Mouse (Mus musculus): ENCODE results near the gene Muc2.
"Not testable (repeated sequence)": the region's sequence is repeated elsewhere in the genome, so short reads cannot be mapped to it uniquely, and the experiment has no call there.

Gene Muc2

DNA sequence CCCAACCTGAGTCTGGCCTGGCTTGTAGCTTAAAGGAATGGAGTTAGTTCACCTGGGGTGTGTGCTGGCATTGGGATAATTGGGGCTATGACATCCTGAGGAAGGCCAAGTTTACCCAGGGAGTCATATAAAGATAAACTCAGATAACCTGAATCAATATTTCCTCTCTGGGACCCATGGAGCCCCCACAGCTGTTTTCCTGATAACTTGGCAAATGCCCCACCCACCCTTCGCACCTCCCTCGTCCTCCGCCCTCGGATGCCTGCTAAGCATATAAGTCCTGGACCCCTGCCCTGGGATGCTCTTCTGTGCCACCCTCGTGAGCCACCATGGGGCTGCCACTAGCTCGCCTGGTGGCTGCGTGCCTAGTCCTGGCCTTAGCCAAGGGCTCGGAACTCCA lies at the start of gene Muc2:
Muc2 (plus strand) TSS at position 301 of the 400 bp plus-strand sequence.
- DNase-seq: no peak

DNA sequence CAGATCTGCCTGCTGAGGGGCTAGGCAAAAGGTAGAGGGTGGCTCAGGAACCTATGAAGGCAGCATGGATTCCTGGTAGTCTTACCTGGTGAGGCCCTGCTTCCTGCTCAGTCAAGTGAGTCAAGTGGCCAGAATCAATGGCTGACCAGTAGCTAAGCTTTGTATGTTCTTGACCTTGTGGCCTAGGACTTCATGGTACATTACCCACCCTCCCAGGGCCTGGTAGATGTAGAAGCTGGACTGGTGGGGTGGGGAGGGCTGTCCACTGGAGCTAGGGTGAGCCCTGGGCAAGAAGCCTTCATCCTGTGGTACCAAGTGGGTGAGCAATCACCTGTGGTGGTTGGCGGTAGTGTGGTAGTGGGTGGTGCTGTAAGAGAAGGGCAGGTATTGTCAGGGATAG lies 47.8 kb upstream of the Muc2 start:
- no peak for DNase-seq

DNA sequence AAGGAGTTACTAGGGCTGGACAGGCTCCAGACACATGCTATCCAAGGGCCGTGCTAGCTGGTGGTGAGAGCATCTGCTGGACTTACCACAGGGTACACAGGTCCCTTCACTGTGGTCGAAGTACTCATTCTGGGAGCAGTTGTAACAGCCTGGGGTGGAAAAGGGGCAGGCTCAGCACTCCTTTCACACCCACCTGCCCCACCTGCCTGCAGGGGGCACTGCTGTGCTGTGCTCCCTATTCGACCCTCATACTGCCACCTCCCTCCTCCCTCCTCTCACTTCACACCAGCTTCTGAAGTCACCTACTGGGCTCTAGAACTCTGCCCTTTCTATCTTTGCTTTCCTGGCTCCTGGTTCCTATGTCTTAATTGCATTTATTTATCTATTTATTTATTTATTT lies 47.0 kb upstream of the Muc2 start:
- DNase-seq: peak in 1 of 2 experiments; percentile 16

DNA sequence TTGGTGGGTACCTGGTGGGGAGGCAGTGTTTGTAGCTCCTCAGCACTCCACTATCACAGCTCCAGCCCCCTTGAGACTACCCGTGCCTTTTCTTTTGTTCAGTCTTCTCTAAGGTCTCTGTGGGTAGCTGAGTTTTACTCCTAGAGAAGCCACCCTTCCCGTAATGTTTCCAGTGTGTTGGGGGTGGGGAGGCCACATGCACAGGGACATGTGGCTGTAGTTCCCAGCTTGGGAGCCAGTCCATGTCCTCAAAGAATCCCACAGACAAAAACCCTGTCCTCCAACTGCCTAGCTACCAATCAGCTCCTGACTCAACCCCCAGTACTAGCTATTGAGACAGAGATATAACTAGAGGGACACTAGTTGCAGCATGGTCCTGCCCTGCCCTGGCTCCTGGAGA lies 43.1 kb upstream of the Muc2 start:
- no peak for DNase-seq

DNA sequence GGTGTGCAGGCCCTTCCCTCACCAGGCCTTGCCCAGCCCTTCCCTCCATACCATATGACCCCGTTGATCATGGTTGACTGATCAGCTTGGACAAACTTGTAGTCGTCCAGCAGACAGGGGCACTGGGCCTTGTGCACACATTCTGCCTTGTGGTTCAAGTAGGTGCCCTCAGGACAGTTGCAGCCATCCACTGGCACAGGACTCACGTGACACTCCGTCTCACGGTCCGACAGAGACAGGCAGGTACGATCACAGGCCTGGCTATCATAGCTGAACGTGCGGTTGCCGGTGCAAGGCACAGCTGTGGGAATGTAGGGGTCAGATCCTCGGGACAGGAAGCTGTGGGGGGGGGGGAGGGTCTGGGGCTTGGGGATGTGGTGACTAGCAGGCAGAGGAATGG lies 42.3 kb upstream of the Muc2 start:
- no peak for DNase-seq

DNA sequence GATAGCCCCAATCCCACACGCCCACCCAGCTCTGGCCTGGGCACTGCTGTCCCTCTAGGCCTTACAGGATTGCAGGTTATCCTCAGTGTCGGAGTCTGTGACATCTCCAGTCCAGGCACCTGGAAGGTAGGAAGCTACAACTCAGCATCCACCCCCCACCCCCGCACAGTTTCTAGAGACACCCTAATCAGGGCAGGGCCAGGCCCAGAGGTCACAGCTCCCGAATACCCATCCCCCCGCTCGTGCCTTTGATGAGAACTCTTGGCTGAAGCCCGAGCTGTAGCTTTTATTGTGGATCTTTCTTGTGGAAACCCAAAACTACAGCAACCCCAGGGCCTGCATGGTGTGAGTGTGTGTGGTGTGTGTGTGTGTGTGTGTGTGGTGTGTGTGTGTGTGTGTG lies 37.9 kb upstream of the Muc2 start:
- no peak for DNase-seq

DNA sequence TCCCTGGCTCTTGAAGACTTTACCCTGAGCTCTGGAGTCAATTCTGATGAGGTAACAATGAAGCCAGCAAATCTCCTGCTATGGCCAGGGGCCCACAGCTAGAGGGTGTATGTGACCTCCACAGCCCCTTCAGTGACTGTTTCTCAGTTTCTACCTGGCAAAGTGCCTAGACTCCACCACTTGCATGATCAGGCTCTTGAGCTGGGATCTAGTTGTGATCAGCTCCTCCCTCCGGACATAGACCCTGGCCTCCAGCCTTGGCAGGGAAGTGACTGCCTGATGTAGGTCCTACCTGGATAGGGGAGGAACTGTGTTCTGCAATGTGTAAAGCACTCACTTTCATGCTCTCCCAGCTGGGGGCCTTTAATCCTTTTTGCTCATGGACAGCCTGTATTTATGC lies 29.8 kb upstream of the Muc2 start:
- DNase-seq: no peak

DNA sequence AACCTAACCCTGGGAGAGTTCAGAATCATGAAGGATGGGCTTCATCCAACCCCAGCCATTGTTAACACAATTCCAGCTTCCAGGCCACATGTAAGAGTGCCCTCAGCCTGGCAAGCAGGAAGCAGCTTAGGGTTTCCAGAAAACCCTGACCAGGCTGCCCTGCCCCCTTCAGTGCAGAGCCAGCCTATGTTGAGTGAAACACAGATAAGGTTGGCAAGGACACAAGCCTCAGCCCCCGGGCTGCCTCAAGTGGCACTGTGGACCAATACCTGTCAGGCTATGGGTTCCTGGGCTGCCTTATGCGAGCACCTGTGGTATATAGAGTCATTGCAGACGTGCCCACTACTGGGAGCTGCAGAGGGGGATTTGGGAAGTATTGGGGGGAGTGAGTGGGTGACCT lies 28.7 kb upstream of the Muc2 start:
- no peak for DNase-seq

DNA sequence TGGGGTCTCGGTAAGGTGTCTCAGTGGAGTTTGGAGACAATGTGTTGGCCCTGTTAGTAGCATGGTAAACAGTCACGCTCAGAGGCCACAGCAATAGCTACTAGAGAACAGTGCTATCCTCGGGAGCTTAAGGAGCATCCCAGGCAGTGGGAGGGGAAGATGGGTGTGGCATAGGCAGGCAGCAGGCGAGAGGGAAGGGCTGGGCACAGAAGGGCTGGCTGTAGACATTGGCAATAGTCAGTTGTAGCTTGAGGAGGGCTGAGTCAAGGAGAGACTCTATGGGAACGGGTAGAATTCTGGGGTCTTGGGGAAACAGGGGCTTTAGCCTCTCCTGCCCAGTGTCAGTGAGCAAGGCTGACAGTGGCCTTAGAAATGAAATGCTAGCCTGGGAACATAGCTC lies 27.9 kb upstream of the Muc2 start:
- no peak for DNase-seq

DNA sequence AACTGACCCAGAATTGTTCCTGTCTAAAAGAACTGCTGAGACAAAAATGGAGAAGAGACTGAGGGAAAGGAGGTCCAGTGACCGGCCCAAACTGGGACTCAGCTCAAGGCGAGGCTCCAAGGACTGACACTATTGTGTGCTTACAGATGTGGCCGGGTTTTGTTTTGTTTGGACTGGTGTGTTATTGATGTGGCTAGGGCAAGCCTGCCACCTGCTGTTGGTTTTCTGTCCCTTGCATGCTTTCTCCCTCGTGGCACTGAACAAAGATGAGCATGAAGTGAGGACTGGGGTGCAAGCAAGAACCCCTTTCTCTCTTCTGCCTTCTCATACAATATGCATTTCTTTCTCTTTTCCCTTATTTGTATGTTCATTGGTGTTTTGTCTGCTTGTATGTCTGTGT lies 23.9 kb upstream of the Muc2 start:
- DNase-seq: peak in 1 of 2 experiments; percentile 35

DNA sequence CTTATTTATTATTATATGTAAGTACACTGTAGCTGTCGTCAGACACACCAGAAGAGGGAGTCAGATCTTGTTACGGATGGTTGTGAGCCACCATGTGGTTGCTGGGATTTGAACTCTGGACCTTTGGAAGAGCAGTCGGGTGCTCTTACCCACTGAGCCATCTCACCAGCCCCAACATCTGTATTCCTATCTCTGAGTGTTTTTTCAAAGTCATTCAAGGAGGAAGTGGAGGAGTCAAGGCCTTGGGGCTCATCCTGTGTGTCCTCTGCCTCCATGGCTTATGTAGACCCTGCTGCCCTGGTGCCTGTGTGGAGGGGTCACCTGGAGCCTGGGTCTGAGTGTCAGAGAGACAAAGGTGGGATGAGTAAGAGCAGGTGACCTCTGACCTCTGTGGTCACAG lies 21.0 kb upstream of the Muc2 start:
- DNase-seq: not testable (repeated sequence)

DNA sequence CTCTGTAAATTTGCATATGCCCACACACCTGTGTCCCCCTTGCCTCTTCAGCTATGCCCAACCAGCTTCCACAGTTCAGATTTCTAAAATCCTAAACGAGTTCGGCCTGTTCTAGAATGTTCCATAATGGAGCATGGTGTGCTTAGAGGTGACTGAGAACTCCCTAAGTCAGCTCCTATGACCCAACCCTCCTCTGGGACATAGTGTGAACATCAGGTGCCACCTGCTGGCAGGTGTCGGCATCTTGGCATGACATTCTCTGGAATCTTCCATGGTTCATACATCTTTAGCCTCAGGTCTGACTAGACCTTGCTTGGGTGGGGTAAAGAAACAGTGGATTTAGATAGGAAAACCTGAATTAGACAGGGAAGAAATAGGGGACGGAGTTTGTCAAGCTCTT lies 19.1 kb upstream of the Muc2 start:
- peak in 1 of 2 experiments; percentile 23 for DNase-seq

DNA sequence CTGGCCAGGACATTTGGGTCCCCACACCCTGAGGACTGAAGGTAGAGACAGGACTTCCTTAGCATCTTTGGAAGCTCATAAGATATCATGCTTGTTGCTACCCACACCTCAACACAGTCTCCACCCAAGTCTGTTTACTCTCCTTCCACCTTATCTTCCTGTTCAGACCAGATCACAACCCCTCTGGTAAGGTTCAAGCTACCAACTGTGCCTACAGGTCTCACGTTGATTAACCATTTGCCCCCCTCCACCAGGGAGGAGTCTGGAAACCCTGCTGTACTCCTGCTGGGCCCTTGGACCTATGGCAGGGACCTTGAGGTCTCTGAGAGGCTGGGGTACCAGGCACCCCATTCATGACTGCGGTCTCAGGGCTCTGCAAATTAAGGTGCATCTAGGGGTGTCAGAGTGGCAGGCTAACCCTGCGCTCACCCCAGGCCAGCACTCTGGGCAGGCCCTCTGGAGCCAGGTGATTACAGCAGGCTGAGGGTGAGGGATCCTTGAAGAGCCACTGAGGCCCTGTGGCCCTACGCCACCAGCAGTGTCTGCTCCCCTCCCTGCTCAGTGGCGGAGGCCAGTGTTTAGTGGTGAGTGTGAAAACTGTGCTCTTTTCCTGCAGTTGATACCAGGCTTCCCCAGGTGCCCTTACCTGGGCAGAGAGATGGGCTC lies 18.4 kb upstream of the Muc2 start:
- no peak for DNase-seq

DNA sequence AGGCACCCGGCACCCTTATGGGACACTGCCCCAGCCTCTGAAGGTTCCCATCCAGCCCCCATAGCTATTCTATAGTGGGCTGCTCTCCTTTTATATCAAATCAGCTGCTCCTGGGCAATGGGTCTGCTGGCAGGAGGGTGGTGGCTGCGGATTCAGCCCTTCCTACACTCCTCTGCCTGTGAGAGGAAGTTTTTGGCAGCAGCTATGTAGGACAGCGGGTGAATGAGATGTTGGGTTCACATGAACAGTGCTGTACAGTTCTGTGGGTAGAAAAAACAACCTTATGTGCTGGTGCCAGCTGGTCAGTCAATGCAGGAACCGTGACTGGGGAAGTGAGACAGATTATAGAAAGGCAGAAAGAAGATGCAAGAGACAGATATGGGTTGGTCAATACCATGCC lies 11.2 kb upstream of the Muc2 start:
- DNase-seq: no peak

DNA sequence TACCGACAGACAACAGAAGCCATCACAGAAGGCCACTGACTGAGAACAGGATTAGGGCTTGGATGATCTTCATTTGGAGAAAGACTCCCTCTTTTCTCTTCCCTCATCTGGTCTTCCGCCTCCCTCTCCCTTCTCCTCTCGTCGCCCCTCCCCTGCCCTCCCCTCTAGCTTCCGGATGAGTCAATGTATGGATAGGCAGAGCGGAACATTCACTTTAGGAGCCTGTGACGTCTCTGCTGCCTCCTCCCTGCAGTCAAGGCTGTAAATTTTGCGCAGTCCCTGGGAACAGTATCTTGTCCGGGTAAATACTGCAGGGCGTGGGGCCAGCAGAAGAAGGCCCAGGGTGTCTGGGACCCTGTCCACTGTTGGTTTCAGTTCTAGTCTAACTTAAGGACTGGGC lies 2.8 kb upstream of the Muc2 start:
- DNase-seq: no peak

DNA sequence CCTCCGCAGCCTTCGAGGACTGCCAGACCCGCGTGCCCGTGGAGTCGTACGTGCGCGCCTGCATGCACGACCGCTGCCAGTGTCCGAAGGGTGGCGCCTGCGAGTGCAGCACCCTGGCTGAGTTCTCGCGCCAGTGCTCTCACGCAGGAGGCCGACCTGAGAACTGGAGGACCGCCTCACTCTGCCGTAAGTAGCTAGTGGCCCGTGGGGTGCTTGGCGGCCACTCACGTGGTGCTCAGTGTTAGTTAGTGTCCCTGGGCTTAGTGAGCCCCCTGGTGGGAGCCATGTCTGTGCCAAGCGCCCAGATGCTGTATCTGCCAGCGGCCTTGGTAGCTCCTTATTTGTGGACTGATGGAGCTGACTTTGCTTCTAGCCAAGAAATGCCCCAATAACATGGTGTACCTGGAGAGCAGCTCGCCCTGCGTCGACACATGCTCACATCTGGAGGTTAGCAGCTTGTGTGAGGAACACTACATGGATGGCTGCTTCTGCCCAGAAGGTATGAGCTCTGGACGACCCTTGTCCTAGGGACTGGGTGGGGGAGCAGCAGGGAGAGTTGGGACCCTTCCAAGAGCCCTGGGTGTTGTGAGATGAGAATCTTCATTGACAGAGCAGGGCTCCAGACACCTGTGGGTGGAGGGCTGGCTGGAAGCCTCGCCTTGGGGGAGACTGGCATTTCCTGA lies 3.6 kb downstream of the Muc2 start:
- DNase-seq: no peak

DNA sequence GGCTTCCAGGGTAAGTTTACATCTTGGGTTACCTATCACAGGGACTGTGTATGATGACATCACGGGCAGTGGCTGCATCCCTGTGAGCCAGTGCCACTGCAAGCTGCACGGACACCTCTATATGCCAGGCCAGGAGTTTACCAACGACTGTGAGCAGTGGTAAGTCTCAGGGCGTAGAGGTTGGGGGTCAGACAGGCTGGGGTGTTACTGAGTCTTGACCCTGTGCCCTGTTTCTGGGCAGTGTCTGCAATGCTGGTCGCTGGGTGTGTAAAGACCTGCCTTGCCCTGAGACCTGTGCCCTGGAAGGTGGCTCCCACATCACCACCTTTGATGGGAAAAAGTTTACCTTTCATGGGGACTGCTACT lies 4.1 kb downstream of the Muc2 start:
- no peak for DNase-seq

DNA sequence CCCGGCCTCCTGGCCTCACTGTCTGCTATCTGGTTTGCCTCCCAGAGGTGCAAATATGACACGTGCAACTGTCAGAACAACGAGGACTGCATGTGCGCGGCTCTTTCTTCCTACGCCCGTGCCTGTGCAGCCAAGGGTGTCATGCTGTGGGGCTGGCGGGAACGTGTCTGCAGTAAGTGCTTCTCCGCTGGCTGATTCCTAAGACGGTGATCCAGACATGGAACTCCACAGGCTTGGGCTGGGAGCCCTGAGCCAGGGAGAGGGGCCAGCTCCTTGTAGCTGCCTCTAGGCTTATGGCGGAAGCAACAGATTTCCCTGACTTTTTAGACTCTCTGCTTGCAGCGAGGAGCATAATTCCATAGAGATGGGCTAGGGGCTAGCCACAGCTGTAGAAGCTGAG lies 6.4 kb downstream of the Muc2 start:
- no peak for DNase-seq

DNA sequence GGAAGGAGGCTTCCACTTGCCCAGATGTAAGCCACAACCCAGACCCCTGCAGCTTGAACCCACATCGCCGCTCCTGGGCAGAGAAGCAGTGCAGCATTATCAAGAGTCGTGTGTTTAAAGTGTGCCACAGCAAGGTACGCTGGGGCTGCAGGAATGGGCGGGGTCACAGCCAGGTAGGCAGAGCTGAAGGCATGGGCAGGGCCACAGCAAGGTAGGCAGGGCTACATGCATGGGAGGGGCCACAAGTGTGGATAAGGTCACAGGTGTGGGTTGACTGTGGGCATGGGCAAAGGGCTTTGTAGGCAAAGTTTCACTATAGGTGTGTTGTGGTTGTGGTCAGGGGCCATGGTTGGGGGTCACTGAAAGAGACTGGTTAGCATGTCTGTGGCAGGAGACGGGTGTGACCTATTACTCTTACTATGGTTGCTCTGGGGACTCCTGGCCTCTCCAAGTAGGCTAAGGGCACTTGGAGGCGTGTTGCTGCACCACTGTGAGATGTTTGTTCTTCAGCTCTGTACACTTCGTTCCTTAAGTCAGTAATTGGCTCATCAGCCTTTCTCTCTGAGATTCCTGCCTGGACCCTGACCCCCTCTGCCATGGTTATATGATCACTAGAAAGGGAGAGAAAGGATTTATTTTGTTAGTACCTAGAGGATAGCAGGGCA lies 9.5 kb downstream of the Muc2 start:
- DNase-seq: no peak

DNA sequence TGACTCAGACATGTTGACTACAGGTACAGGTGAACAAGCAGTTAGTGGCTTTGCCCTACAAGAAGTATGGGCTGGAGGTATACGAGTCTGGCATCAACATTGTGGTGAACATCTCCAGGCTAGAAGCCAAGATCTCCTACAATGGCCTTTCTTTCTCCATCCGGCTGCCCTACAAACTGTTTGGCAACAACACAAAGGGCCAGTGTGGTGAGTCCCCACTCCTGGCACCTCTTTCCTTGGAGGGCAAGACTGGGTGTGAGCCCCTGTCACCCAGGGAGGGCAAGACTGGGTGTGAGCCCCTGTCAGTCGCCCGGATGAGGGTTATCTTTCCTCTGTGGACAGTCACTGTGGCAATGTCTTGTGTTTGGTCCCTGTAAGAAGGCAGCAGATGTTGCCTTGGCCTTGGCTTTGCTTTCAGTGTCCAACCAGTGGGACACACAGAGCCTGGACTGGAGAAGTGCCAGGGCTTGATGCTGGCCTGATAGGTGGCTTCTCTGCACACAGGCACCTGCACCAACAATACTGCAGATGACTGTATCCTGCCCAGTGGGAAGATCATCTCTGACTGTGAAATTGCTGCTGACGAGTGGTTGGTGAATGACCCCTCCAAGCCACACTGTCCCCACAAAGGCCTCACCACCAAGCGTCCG lies 57.4 kb downstream of the Muc2 start:
- DNase-seq: no peak

DNA sequence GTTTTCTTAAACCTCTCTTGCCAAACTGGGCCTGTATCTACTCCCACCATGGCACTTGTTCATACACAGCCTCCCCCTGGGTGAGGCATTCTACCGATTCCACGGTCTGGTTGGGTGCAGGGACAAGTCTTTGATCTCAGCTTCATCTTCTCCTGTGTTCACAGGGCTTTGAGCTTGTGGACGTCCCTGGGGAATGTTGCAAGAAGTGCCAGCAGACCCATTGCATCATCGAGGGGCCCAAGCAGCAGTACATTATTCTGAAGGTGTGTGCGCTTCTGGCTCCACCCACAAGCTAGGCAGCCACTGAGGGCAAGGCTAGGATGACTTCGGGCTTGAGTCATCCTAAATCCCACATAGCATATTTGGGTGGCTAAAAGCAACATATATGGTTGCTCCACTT lies 62.4 kb downstream of the Muc2 start:
- DNase-seq: no peak

DNA sequence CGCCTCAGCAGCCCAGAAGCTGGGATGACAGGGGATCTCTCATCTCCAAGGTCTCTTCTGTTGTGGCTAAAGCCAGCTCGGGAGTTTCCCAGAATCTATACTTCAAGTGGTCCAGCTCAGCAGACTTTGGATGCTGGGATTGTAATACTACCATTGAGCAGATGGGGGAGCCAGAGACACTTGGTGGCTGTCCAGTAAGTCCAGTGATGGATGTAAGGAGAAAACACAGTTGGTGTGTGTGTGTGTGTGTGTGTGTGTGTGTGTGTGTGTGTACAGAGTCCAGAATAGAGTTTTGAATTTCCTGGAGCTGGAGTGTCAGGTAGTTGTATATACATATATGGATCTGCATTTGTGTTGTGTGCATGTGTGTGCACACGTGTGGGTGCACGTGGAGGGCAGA lies 65.7 kb downstream of the Muc2 start:
- peak in 1 of 2 experiments; percentile 46 for DNase-seq

DNA sequence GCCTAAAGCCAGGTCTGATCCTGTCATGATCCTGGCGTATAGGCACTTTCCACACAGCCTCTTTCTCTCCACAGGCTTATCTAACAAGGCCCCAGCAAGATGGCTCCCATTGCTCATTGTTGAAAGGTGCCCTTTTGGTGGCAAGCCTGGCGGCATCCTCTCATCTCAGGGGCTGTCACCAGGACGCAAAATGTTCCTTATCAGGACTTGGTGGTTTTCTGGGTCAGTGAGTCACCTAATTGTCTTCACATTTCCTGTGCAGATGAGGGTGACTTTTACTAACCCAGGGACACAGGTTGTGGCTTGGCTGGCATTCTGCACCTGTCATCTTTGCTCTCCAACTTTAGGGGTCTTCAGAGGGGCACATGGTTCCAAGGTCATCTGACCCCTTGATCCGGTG lies 68.2 kb downstream of the Muc2 start:
- no peak for DNase-seq

DNA sequence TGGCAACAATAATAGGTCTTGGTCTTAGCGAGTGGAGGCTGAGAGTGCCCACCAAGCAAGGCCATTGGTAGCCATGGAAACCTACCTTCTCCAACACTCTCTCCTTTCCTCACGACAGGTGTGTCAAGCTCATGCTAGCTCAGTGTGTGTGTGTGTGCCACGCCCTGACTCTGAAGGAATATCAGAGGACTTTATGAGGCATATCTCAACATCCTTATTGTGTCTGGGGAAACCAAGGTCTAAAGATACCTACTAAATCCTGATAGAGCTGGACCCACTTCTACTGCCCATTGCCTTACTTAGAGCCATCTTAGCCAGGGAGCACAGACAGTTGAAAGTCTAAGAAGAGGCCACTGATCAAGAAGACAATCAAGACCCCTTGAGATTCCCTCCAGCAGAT lies 80.4 kb downstream of the Muc2 start:
- no peak for DNase-seq

Data from spleen, adult 18-20 months (tissue).